In genomic region chr11:53435504-53435903, GRCm38 (mm10) we compare ENCODE assay signal across 47 mouse cellular contexts. TPM values are rescaled to one million over a fixed set of nuclear protein-coding genes. Genes with fewer than 3 reads are reported as not detected.
"Had no signal": no experiment of that assay in that cellular context is flagged by ENCODE, and none has a peak within 500 bp of the region (broad histone marks: within the 10 kb centered on the region; RNA-seq: fewer than 3 reads in every experiment).

No protein-coding gene starts in this region.

- DNase-seq: heart, postnatal 10 days; heart, postnatal 14 days; heart, postnatal 36 days; heart, postnatal 4 days; kidney, adult 11 months; kidney, adult 18-20 months; kidney, adult 2 months; kidney, adult 8-10 months; kidney, adult 9 months; kidney, postnatal 10 days; kidney, postnatal 14 days; kidney, postnatal 25 days; kidney, postnatal 36 days; kidney, postnatal 4 days; layer of hippocampus, adult 9-11 months; layer of hippocampus, postnatal 36 days had no signal

- ATAC-seq: hindbrain, embryonic 16.5 days; hindbrain, postnatal 0 days; inflammation-experienced regulatory T-cells, adult 6 months; intestine, embryonic 15.5 days; intestine, embryonic 16.5 days; intestine, postnatal 0 days had no signal

- H3K4me1 ChIP-seq: hindbrain, embryonic 12.5 days had no signal

- H3K4me3 ChIP-seq: heart, embryonic 12.5 days; heart, embryonic 13.5 days; heart, embryonic 15.5 days; hindbrain, embryonic 10.5 days; hindbrain, embryonic 12.5 days; hindbrain, embryonic 13.5 days; hindbrain, embryonic 15.5 days; intestine, embryonic 15.5 days; kidney, embryonic 15.5 days; layer of hippocampus, adult 2 months; left cerebral cortex, adult 2 months had no signal

- H3K36me3 ChIP-seq: heart, embryonic 12.5 days; heart, embryonic 13.5 days; heart, embryonic 15.5 days; hindbrain, embryonic 10.5 days; hindbrain, embryonic 12.5 days; hindbrain, embryonic 15.5 days; intestine, embryonic 15.5 days; kidney, embryonic 15.5 days had no signal

- H3K27me3 ChIP-seq: heart, embryonic 12.5 days; heart, embryonic 13.5 days; heart, embryonic 15.5 days; hindbrain, embryonic 12.5 days; hindbrain, embryonic 13.5 days; hindbrain, embryonic 15.5 days; intestine, embryonic 15.5 days; kidney, embryonic 15.5 days had no signal

- H3K4me2 ChIP-seq: heart, embryonic 12.5 days; heart, embryonic 13.5 days; heart, embryonic 15.5 days; hindbrain, embryonic 12.5 days; hindbrain, embryonic 13.5 days; hindbrain, embryonic 14.5 days; hindbrain, embryonic 15.5 days; intestine, embryonic 15.5 days; kidney, embryonic 15.5 days had no signal

- H3K9ac ChIP-seq: heart, embryonic 12.5 days; heart, embryonic 13.5 days; heart, embryonic 15.5 days; hindbrain, embryonic 12.5 days; hindbrain, embryonic 13.5 days; hindbrain, embryonic 14.5 days; hindbrain, embryonic 15.5 days; intestine, embryonic 15.5 days; kidney, embryonic 15.5 days had no signal

- H3K27ac ChIP-seq: heart, embryonic 13.5 days; heart, embryonic 15.5 days; hindbrain, embryonic 10.5 days; hindbrain, embryonic 12.5 days; hindbrain, embryonic 13.5 days; hindbrain, embryonic 14.5 days; hindbrain, embryonic 15.5 days; hindbrain, postnatal 0 days; intestine, embryonic 15.5 days; kidney, embryonic 15.5 days; kidney, postnatal 0 days; layer of hippocampus, adult 2 months; left cerebral cortex, adult 2 months had no signal

- H3K9me3 ChIP-seq: heart, embryonic 12.5 days; heart, embryonic 13.5 days; heart, embryonic 15.5 days; hindbrain, embryonic 10.5 days; hindbrain, embryonic 12.5 days; hindbrain, embryonic 13.5 days; hindbrain, embryonic 15.5 days; intestine, embryonic 15.5 days; kidney, embryonic 15.5 days had no signal

RNA-seq across cellular contexts. Expression of gene Gdf9, which starts 4.7 kb away (rescaled TPM):
- total RNA-seq: hematopoietic stem cell, adult 5-6 weeks had no signal
- polyA plus RNA-seq: inflammation-experienced regulatory T-cells, adult 6 months had no signal

RNA-seq across cellular contexts. Expression of gene Leap2, which starts 12.5 kb away (rescaled TPM):
- total RNA-seq: heart, postnatal 10 days; heart, postnatal 14 days; heart, postnatal 36 days; heart, postnatal 4 days; hematopoietic stem cell, adult 5-6 weeks; hindbrain, postnatal 0 days; layer of hippocampus, adult 18-20 months; layer of hippocampus, adult 2 months; layer of hippocampus, adult 8-10 months; layer of hippocampus, postnatal 10 days; layer of hippocampus, postnatal 14 days; layer of hippocampus, postnatal 25 days; layer of hippocampus, postnatal 36 days; left cerebral cortex, adult 18-20 months; left cerebral cortex, adult 2 months; left cerebral cortex, adult 8-10 months had no signal
- polyA plus RNA-seq: heart, embryonic 12.5 days; heart, embryonic 14.5 days; heart, postnatal 0 days; hindbrain, embryonic 10.5 days; hindbrain, embryonic 12.5 days; hindbrain, embryonic 13.5 days; hindbrain, embryonic 14.5 days; hindbrain, postnatal 0 days; intestine, embryonic 14.5 days; kidney, adult 2 months; kidney, embryonic 14.5 days had no signal

RNA-seq across cellular contexts. Expression of gene Gm10447, which starts 21.4 kb away (rescaled TPM):
- total RNA-seq: heart, postnatal 14 days; heart, postnatal 36 days; heart, postnatal 4 days; hematopoietic stem cell, adult 5-6 weeks; hindbrain, postnatal 0 days had no signal
- polyA plus RNA-seq: heart, embryonic 15.5 days; hindbrain, embryonic 10.5 days; hindbrain, embryonic 15.5 days; hindbrain, embryonic 16.5 days; hindbrain, postnatal 0 days; inflammation-experienced regulatory T-cells, adult 6 months; intestine, embryonic 14.5 days; kidney, embryonic 14.5 days; kidney, embryonic 15.5 days; kidney, embryonic 16.5 days had no signal

RNA-seq across cellular contexts. Expression of gene Shroom1, which starts 21.5 kb away (rescaled TPM):
- total RNA-seq: hematopoietic stem cell, adult 5-6 weeks had no signal
